Mouse (Mus musculus): ENCODE results near the gene a. TPM values are rescaled to one million over a fixed set of nuclear protein-coding genes. Genes with fewer than 3 reads are reported as not detected.
"Not testable (repeated sequence)": the region's sequence is repeated elsewhere in the genome, so short reads cannot be mapped to it uniquely, and the experiment has no call there.

Gene a
- total RNA-seq, 2 experiments from 2014 or later, result not detected

- ATAC-seq (ENCODE audit: poor library complexity, severe bottlenecking), result no peak
These were observed 256.4 kb downstream of the a start for GRCm38 (mm10) chr2:155047452-155048178.

GRCm38 (mm10) chr2:155050108-155050503 lies 258.9 kb downstream of the a start:
- peak; percentile 4; the same call in 1 of the 2 replicates for ATAC-seq (ENCODE audit: poor library complexity, severe bottlenecking)

GRCm38 (mm10) chr2:155050504-155051236 lies 259.5 kb downstream of the a start:
- ATAC-seq (ENCODE audit: poor library complexity, severe bottlenecking), result peak; percentile 94

GRCm38 (mm10) chr2:155051622-155052351 lies 260.6 kb downstream of the a start:
- no peak for ATAC-seq (ENCODE audit: poor library complexity, severe bottlenecking)

GRCm38 (mm10) chr2:155052681-155053080 lies 261.5 kb downstream of the a start:
- ATAC-seq (ENCODE audit: poor library complexity, severe bottlenecking), result no peak

GRCm38 (mm10) chr2:155053512-155053911 lies 262.3 kb downstream of the a start:
- ATAC-seq (ENCODE audit: poor library complexity, severe bottlenecking), result not testable (repeated sequence)

GRCm38 (mm10) chr2:155054672-155055071 lies 263.5 kb downstream of the a start:
- no peak for ATAC-seq (ENCODE audit: poor library complexity, severe bottlenecking)

GRCm38 (mm10) chr2:155056076-155056578 lies 264.9 kb downstream of the a start:
- ATAC-seq (ENCODE audit: poor library complexity, severe bottlenecking), result no peak

- no peak for ATAC-seq (ENCODE audit: poor library complexity, severe bottlenecking)
These were observed 266.2 kb downstream of the a start for GRCm38 (mm10) chr2:155057361-155057760.

GRCm38 (mm10) chr2:155071027-155071426 lies 279.8 kb downstream of the a start:
- ATAC-seq (ENCODE audit: poor library complexity, severe bottlenecking), result peak; percentile 20; the same call in 1 of the 2 replicates

- ATAC-seq (ENCODE audit: poor library complexity, severe bottlenecking), result no peak
These were observed 281.3 kb downstream of the a start for GRCm38 (mm10) chr2:155072353-155073145.

- no peak for ATAC-seq (ENCODE audit: poor library complexity, severe bottlenecking)
These were observed 282.1 kb downstream of the a start for GRCm38 (mm10) chr2:155073347-155073746.

- peak; percentile 95 for ATAC-seq (ENCODE audit: poor library complexity, severe bottlenecking)
These were observed 283.0 kb downstream of the a start, which contains the start of gene Ahcy for GRCm38 (mm10) chr2:155073978-155074765. TSS of gene Ahcy (minus strand) at chr2:155074497.

- ATAC-seq (ENCODE audit: poor library complexity, severe bottlenecking), result no peak
These were observed 283.6 kb downstream of the a start for GRCm38 (mm10) chr2:155074766-155075330.

- no peak for ATAC-seq (ENCODE audit: poor library complexity, severe bottlenecking)
These were observed 284.4 kb downstream of the a start for GRCm38 (mm10) chr2:155075649-155076048.

- ATAC-seq (ENCODE audit: poor library complexity, severe bottlenecking), result no peak
These were observed 288.4 kb downstream of the a start for GRCm38 (mm10) chr2:155079500-155080178.

GRCm38 (mm10) chr2:155080179-155080530 lies 289.0 kb downstream of the a start:
- no peak for ATAC-seq (ENCODE audit: poor library complexity, severe bottlenecking)

GRCm38 (mm10) chr2:155081056-155081455 lies 289.9 kb downstream of the a start:
- no peak for ATAC-seq (ENCODE audit: poor library complexity, severe bottlenecking)

All from megakaryocyte, adult 5-6 weeks (primary cell).